Mouse (Mus musculus) lung, postnatal 0 days (tissue): ENCODE measurements at regions not wholly inside any gene's neighbourhood (a gene's known extent, or its start where the extent isn't known, plus 50 kb on each side); places are given as distances from the start of the nearest gene placed in this dataset.

ENCODE experiments used
- ATAC-seq: fragments of 200-750 bp; cut with Nextera tagmentation; 2 replicates; pipeline ENCODE4 v1.8.0; 2017; ENCODE audit warnings: moderate library complexity
- DNase-seq: peaks from one replicate; pipeline ENCODE4 v3.0.0-alpha.2; 2016; ENCODE audit warnings: low spot score
- H3K27ac ChIP-seq: fragments of 300-500 bp; sonication (generic); 2 replicates; pipeline ENCODE4 v1.5.1; 2014; ENCODE audit warnings: antibody characterized with exemption, mild to moderate bottlenecking, low read length, mixed read lengths
- H3K27me3 ChIP-seq: fragments of 300-500 bp; sonication (generic); replicated peaks from 2 replicates; pipeline ENCODE4 v1.6.1; 2014; ENCODE audit warnings: low read length, mixed read lengths; ENCODE audit not compliant: insufficient read depth
- H3K36me3 ChIP-seq: fragments of 300-500 bp; sonication (generic); 2 replicates; pipeline ENCODE4 v1.6.1; 2014; ENCODE audit warnings: low read length, mixed read lengths; ENCODE audit not compliant: insufficient read depth
- H3K4me1 ChIP-seq: fragments of 300-500 bp; sonication (generic); 2 replicates; pipeline ENCODE4 v1.6.1; 2014; ENCODE audit warnings: antibody characterized with exemption, low read depth, low read length, mixed read lengths; ENCODE audit not compliant: insufficient read depth
- H3K4me2 ChIP-seq: fragments of 300-500 bp; sonication (generic); replicated peaks from 2 replicates; pipeline ENCODE4 v1.6.1; 2014; ENCODE audit warnings: low read depth, mild to moderate bottlenecking, low read length, moderate library complexity, mixed read lengths
- H3K4me3 ChIP-seq: fragments of 300-500 bp; sonication (generic); 2 replicates; pipeline ENCODE4 v1.5.1; 2014; ENCODE audit warnings: low read depth, low read length
- H3K9ac ChIP-seq: fragments of 300-500 bp; sonication (generic); replicated peaks from 2 replicates; pipeline ENCODE4 v1.6.1; 2014; ENCODE audit warnings: low read depth, mild to moderate bottlenecking
- H3K9me3 ChIP-seq: fragments of 300-500 bp; sonication (generic); 2 replicates; pipeline ENCODE4 v1.6.1; 2016; ENCODE audit warnings: low read length, mixed read lengths
- CTCF ChIP-seq: IDR thresholded peaks from 2 replicates; pipeline ENCODE4 v1.5.1; 2016; ENCODE audit warnings: antibody characterized with exemption, mild to moderate bottlenecking
- EP300 ChIP-seq: IDR thresholded peaks from 2 replicates; pipeline ENCODE4 v1.6.1; 2016; ENCODE audit warnings: antibody characterized with exemption, mild to moderate bottlenecking, control low read depth
- WGBS: fragments of 180-500 bp; shearing (Covaris S2); extraction: QIAGEN DNeasy Blood & Tissue Kit; methylation state at CpG from one replicate; pipeline ENCODE4 v1.1.7; 2014; 5-methylcytosine and 5-hydroxymethylcytosine counted together

DNA sequence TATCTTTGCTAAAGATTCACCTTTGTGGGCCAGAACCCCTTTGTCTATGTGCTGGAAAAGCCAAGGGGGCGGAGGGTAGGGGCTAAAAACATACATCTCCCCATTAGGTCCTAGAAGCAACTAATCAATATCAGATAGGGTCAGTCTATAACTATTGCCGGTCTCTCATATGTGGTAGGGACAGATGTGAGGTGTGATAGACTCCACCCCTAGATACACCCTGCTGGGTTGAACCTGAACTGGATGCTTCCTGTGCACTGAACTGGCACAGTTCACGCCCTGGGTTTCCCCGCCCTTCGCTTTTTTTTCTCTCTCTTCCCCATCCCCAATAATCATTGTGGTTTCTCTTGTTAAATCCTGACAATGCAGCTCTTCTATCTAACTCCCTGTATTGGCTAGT, 270.3 kb upstream of the Gpc5 start:
- no peak overlapping the region for H3K9ac ChIP-seq
- H3K36me3 ChIP-seq: no peaks in the 10 kb centered on the region
- TF ChIP-seq CTCF (no peak), EP300 (no peak)
- H3K4me1 ChIP-seq: no peaks in the 10 kb centered on the region
- H3K27me3 ChIP-seq: no peaks in the 10 kb centered on the region
- H3K9me3 ChIP-seq: no peaks in the 10 kb centered on the region
- no peak for ATAC-seq
- no peak for DNase-seq
- no peak overlapping the region for H3K4me3 ChIP-seq
- H3K27ac ChIP-seq: no peak overlapping the region
- 82% methylated on average over 5 of the region's 5 CpGs for whole genome bisulfite sequencing
- H3K4me2 ChIP-seq: no peak overlapping the region

DNA sequence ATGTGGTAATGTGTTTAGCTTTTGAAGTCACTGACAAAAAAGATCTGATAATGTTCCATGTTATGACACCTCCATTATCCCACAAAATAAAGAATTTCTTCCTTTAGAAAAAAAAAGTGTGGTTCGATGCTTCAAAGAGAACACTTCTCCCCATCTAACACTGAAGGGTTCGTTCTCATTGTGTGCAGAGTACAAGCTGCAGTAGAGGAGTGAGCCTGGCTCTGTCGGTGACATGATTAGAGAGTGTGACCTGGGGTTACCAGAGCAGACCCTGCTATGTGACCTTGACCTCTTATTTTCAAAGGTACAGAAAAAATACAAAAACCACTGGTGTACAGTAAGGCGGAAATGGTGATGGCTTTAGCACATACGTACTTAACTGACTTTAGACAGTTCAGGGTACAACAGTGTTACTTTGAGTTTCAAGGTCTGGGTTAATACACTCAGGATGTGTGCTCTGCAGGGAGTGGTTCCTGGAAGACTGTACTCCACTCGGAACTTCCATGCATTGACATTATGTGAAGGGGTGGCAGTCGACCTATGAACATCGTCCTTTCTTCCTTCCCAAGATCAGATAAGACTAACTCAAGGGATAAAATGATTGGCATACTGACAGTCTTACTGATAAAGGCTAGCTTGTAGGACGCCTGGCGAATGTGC, 265.2 kb upstream of the Gpc5 start:
- Histone ChIP-seq H3K9ac (no peak overlapping the region), H3K36me3 (no peaks in the 10 kb centered on the region), H3K27me3 (no peaks in the 10 kb centered on the region), H3K4me3 (no peak overlapping the region), H3K4me1 (no peaks in the 10 kb centered on the region), H3K4me2 (no peak overlapping the region), H3K27ac (no peak overlapping the region), H3K9me3 (no peaks in the 10 kb centered on the region)
- TF ChIP-seq CTCF (no peak), EP300 (no peak)
- no peak for ATAC-seq
- no peak for DNase-seq
- WGBS: 31% methylated on average over 10 of the region's 10 CpGs

DNA sequence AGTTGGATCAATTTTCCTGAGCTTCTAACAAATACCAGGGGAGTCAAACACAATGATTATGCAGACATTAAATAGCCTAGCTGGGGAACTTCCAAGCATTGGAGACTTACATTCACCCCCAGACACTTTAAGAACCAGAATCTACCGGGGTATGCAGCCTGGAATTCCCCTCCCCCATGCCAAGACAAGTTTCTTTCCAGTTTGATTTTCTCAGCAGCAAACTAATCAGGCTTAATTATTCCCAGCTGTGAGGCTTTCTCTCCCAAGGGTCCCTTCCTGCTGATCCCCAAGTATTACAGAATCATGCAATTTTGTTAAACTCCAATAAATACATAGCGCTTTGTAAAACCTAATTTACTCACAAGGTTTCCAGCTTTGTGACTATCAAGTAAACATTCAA, 262.7 kb upstream of the Gpc5 start:
- H3K36me3 ChIP-seq: no peaks in the 10 kb centered on the region
- DNase-seq (no peak), ATAC-seq (no peak)
- no peaks in the 10 kb centered on the region for H3K9me3 ChIP-seq
- 24% methylated on average over 2 of the region's 2 CpGs for WGBS
- TF ChIP-seq CTCF (no peak), EP300 (no peak)
- no peak overlapping the region for H3K4me2 ChIP-seq
- H3K9ac ChIP-seq: no peak overlapping the region
- no peaks in the 10 kb centered on the region for H3K4me1 ChIP-seq
- H3K4me3 ChIP-seq: no peak overlapping the region
- no peaks in the 10 kb centered on the region for H3K27me3 ChIP-seq
- H3K27ac ChIP-seq: no peak overlapping the region

DNA sequence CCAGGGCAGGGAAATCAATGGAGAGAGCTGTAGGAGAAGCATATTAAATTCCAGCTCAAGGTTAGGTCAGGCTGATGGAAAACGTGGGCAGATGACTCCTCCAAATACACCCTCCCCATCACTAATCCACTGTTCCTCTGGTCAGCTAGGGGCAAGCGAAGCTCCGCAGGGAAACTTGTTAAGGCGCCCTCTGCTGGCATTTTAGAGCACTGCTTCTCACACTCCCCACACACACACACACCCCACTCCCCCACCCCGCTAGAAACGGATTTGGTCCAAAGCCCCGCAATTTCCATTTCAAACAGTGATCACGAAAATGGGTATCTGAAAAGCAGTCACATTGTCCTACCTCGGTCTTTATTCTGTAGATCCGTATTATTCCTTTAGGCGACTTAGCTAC, 259.0 kb upstream of the Gpc5 start:
- H3K4me3 ChIP-seq: no peak overlapping the region

DNA sequence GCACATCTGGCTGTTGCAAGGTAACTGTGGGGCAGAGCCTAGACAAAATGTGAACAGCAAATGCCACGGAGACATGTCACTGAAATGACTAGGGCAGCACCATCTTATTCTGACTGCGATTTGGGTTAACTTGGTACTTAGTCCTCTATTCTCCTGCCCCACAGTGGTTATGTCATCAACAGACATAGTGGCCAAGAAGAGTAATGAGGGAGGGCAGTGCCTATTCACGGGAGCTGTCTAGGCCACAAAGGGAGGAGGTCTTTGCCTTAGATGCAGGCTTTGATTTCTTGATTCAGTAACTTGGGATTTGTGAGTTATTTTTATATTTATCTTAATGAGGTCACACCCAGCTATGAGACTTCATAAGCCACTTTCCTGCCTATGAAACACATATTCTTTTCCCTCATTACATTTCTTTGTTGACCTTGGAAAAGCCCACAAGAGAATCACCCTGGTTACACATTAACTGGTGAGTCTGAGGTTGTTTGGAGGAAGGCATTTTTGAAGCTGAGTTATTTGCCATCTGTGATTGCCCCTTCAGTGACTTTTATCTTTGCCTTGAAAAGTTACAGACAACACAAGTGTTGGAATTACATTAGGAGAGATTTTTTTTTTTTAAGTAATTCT, 255.2 kb upstream of the Gpc5 start:
- DNase-seq: no peak
- H3K9me3 ChIP-seq: no peaks in the 10 kb centered on the region
- no peaks in the 10 kb centered on the region for H3K4me1 ChIP-seq
- TF ChIP-seq EP300 (no peak), CTCF (no peak)
- WGBS: 63% methylated on average over 3 of the region's 3 CpGs
- no peak for ATAC-seq
- H3K4me2 ChIP-seq: no peak overlapping the region
- no peaks in the 10 kb centered on the region for H3K36me3 ChIP-seq
- no peak overlapping the region for H3K4me3 ChIP-seq
- no peak overlapping the region for H3K27ac ChIP-seq
- no peak overlapping the region for H3K9ac ChIP-seq
- H3K27me3 ChIP-seq: no peaks in the 10 kb centered on the region

More for the DNA sequence above, 259.0 kb upstream of the Gpc5 start:
- ATAC-seq (no peak), DNase-seq (no peak)
- Histone ChIP-seq H3K27ac (no peak overlapping the region), H3K36me3 (no peaks in the 10 kb centered on the region), H3K9me3 (no peaks in the 10 kb centered on the region), H3K4me1 (no peaks in the 10 kb centered on the region), H3K27me3 (no peaks in the 10 kb centered on the region), H3K9ac (no peak overlapping the region), H3K4me2 (no peak overlapping the region)
- 77% methylated on average over 11 of the region's 11 CpGs for WGBS
- peak; percentile 33 for TF ChIP-seq CTCF
- no peak for TF ChIP-seq EP300

DNA sequence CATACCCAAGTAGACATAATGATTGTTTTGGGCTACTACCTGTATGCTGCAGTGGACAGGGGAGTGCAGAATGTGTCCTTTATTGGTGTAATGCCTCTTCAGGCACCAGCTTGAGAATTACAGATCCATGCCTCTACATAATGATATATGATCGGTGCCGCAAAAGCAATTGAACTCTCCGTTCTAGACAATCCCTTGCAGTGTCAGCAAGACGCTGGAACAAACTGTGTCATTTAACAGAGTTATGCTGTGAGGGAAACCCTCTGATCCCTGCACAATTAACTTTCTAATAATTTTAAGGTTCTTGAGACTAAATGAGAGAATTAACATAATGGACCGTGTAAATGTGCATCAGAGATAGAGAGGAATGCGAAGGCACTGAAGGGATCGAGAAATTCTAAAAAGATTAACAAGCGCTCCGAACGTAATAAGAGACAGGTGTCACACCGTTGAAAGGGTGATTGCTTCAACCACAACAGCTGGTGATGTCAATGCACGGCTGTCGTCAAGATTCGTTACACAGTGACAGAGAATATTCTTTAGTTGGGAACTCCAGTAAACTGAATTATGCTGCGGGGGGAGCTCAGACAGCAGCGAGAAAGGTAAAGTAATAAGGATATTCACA, 254.3 kb upstream of the Gpc5 start:
- Histone ChIP-seq H3K4me2 (no peak overlapping the region), H3K4me1 (no peaks in the 10 kb centered on the region), H3K9ac (no peak overlapping the region), H3K27ac (no peak overlapping the region), H3K27me3 (no peaks in the 10 kb centered on the region), H3K9me3 (no peaks in the 10 kb centered on the region), H3K4me3 (no peak overlapping the region), H3K36me3 (no peaks in the 10 kb centered on the region)
- 52% methylated on average over 16 of the region's 16 CpGs for WGBS
- DNase-seq (no peak), ATAC-seq (no peak)
- TF ChIP-seq EP300 (no peak), CTCF (no peak)
